Mouse (Mus musculus) heart, postnatal 0 days (tissue): ENCODE results near the gene Ncor2.
A peak's percentile ranks its signal among the peaks of the same experiment; 100 is the strongest.

Source experiments
- CTCF ChIP-seq: IDR thresholded peaks from 2 replicates; pipeline ENCODE4 v1.5.1; 2016; ENCODE audit warnings: antibody characterized with exemption, control low read depth, low read depth
- EP300 ChIP-seq: IDR thresholded peaks from 2 replicates; pipeline ENCODE4 v1.6.1; 2016; ENCODE audit warnings: antibody characterized with exemption, low read depth

GRCm38 (mm10) chr5:125183321-125184003, 4.4 kb upstream of the Ncor2 start:
- 0 out of 2 replicates have a peak, but pooled peaks have one; percentile 26 for TF ChIP-seq EP300
- no peak for TF ChIP-seq CTCF
